Mouse (Mus musculus): ENCODE measurements at regions not wholly inside any gene's neighbourhood (a gene's known extent, or its start where the extent isn't known, plus 50 kb on each side); places are given as distances from the start of the nearest gene placed in this dataset.

GRCm38 (mm10) chr14:98937933-98938332 lies 56.2 kb downstream of the Rpl36a-ps1 start:
- H3K27ac ChIP-seq (ENCODE audit: low read length), result no peak overlapping the region
- ATAC-seq (ENCODE audit: insufficient number of reproducible peaks, insufficient read depth, low FRiP score, low read depth), result no peak

GRCm38 (mm10) chr14:98937373-98937772 lies 56.7 kb downstream of the Rpl36a-ps1 start:
- 86% methylated on average over 2 of the region's 2 CpGs for WGBS
- no peaks in the 10 kb centered on the region for H3K27me3 ChIP-seq (ENCODE audit: control insufficient read depth, insufficient read depth, low read length)
- no peak overlapping the region for H3K4me2 ChIP-seq (replicated peaks; ENCODE audit: low read depth, low read length)
- no peak overlapping the region for H3K9ac ChIP-seq (replicated peaks; ENCODE audit: low read depth, low read length)
- no peaks in the 10 kb centered on the region for H3K4me1 ChIP-seq (ENCODE audit: control insufficient read depth, insufficient read depth, low read length)
- no peaks in the 10 kb centered on the region for H3K36me3 ChIP-seq (ENCODE audit: control insufficient read depth, insufficient read depth, low read length)
- ATAC-seq (ENCODE audit: insufficient number of reproducible peaks, insufficient read depth, low FRiP score, low read depth), result no peak
- H3K27ac ChIP-seq (ENCODE audit: low read length), result no peak overlapping the region
- H3K4me3 ChIP-seq (ENCODE audit: low read depth, low read length), result no peak overlapping the region
- no peaks in the 10 kb centered on the region for H3K9me3 ChIP-seq (ENCODE audit: control insufficient read depth, low read depth, low read length)

More at GRCm38 (mm10) chr14:98937933-98938332, 56.2 kb downstream of the Rpl36a-ps1 start:
- no peak overlapping the region for H3K4me3 ChIP-seq (ENCODE audit: low read depth, low read length)
- H3K27me3 ChIP-seq (ENCODE audit: control insufficient read depth, insufficient read depth, low read length), result no peaks in the 10 kb centered on the region
- no peaks in the 10 kb centered on the region for H3K4me1 ChIP-seq (ENCODE audit: control insufficient read depth, insufficient read depth, low read length)
- H3K4me2 ChIP-seq (replicated peaks; ENCODE audit: low read depth, low read length), result no peak overlapping the region
- no peak overlapping the region for H3K9ac ChIP-seq (replicated peaks; ENCODE audit: low read depth, low read length)
- H3K36me3 ChIP-seq (ENCODE audit: control insufficient read depth, insufficient read depth, low read length), result no peaks in the 10 kb centered on the region
- H3K9me3 ChIP-seq (ENCODE audit: control insufficient read depth, low read depth, low read length), result no peaks in the 10 kb centered on the region
- 82% methylated on average over 1 of the region's 1 CpGs for WGBS

GRCm38 (mm10) chr14:98933371-98933916 lies 60.7 kb downstream of the Rpl36a-ps1 start:
- Histone ChIP-seq H3K9me3 (ENCODE audit: control insufficient read depth, low read depth, low read length) (no peaks in the 10 kb centered on the region), H3K4me2 (replicated peaks; ENCODE audit: low read depth, low read length) (no peak overlapping the region), H3K4me3 (ENCODE audit: low read depth, low read length) (no peak overlapping the region), H3K27ac (ENCODE audit: low read length) (no peak overlapping the region), H3K27me3 (ENCODE audit: control insufficient read depth, insufficient read depth, low read length) (no peaks in the 10 kb centered on the region), H3K36me3 (ENCODE audit: control insufficient read depth, insufficient read depth, low read length) (no peaks in the 10 kb centered on the region), H3K4me1 (ENCODE audit: control insufficient read depth, insufficient read depth, low read length) (no peaks in the 10 kb centered on the region), H3K9ac (replicated peaks; ENCODE audit: low read depth, low read length) (no peak overlapping the region)
- ATAC-seq (ENCODE audit: insufficient number of reproducible peaks, insufficient read depth, low FRiP score, low read depth), result no peak
- 9% methylated on average over 3 of the region's 3 CpGs for WGBS

- Histone ChIP-seq H3K27me3 (ENCODE audit: control insufficient read depth, insufficient read depth, low read length) (no peaks in the 10 kb centered on the region), H3K4me1 (ENCODE audit: control insufficient read depth, insufficient read depth, low read length) (no peaks in the 10 kb centered on the region), H3K4me2 (replicated peaks; ENCODE audit: low read depth, low read length) (no peak overlapping the region), H3K9ac (replicated peaks; ENCODE audit: low read depth, low read length) (no peak overlapping the region), H3K9me3 (ENCODE audit: control insufficient read depth, low read depth, low read length) (no peaks in the 10 kb centered on the region), H3K36me3 (ENCODE audit: control insufficient read depth, insufficient read depth, low read length) (no peaks in the 10 kb centered on the region), H3K27ac (ENCODE audit: low read length) (no peak overlapping the region), H3K4me3 (ENCODE audit: low read depth, low read length) (no peak overlapping the region)
- WGBS, result 90% methylated on average over 2 of the region's 2 CpGs
- ATAC-seq (ENCODE audit: insufficient number of reproducible peaks, insufficient read depth, low FRiP score, low read depth), result no peak
Observed at GRCm38 (mm10) chr14:98929276-98929675, 64.8 kb downstream of the Rpl36a-ps1 start.

- H3K4me1 ChIP-seq (ENCODE audit: control insufficient read depth, insufficient read depth, low read length), result no peaks in the 10 kb centered on the region
- ATAC-seq (ENCODE audit: insufficient number of reproducible peaks, insufficient read depth, low FRiP score, low read depth), result no peak
- no peak overlapping the region for H3K4me2 ChIP-seq (replicated peaks; ENCODE audit: low read depth, low read length)
- no peak overlapping the region for H3K9ac ChIP-seq (replicated peaks; ENCODE audit: low read depth, low read length)
- 83% methylated on average over 5 of the region's 5 CpGs for WGBS
- no peak overlapping the region for H3K4me3 ChIP-seq (ENCODE audit: low read depth, low read length)
- no peaks in the 10 kb centered on the region for H3K9me3 ChIP-seq (ENCODE audit: control insufficient read depth, low read depth, low read length)
- H3K36me3 ChIP-seq (ENCODE audit: control insufficient read depth, insufficient read depth, low read length), result no peaks in the 10 kb centered on the region
- no peaks in the 10 kb centered on the region for H3K27me3 ChIP-seq (ENCODE audit: control insufficient read depth, insufficient read depth, low read length)
- H3K27ac ChIP-seq (ENCODE audit: low read length), result no peak overlapping the region
Observed at GRCm38 (mm10) chr14:98908234-98908633, 85.9 kb downstream of the Rpl36a-ps1 start.

GRCm38 (mm10) chr14:98898876-98899275 lies 95.2 kb downstream of the Rpl36a-ps1 start:
- Histone ChIP-seq H3K9me3 (ENCODE audit: control insufficient read depth, low read depth, low read length) (no peaks in the 10 kb centered on the region), H3K27ac (ENCODE audit: low read length) (no peak overlapping the region), H3K4me2 (replicated peaks; ENCODE audit: low read depth, low read length) (no peak overlapping the region), H3K36me3 (ENCODE audit: control insufficient read depth, insufficient read depth, low read length) (no peaks in the 10 kb centered on the region), H3K27me3 (ENCODE audit: control insufficient read depth, insufficient read depth, low read length) (no peaks in the 10 kb centered on the region), H3K4me3 (ENCODE audit: low read depth, low read length) (no peak overlapping the region), H3K9ac (replicated peaks; ENCODE audit: low read depth, low read length) (no peak overlapping the region), H3K4me1 (ENCODE audit: control insufficient read depth, insufficient read depth, low read length) (no peaks in the 10 kb centered on the region)
- WGBS, result 43% methylated on average over 4 of the region's 4 CpGs
- ATAC-seq (ENCODE audit: insufficient number of reproducible peaks, insufficient read depth, low FRiP score, low read depth), result no peak

GRCm38 (mm10) chr14:98897390-98897789 lies 96.7 kb downstream of the Rpl36a-ps1 start:
- Histone ChIP-seq H3K9ac (replicated peaks; ENCODE audit: low read depth, low read length) (no peak overlapping the region), H3K4me1 (ENCODE audit: control insufficient read depth, insufficient read depth, low read length) (no peaks in the 10 kb centered on the region), H3K9me3 (ENCODE audit: control insufficient read depth, low read depth, low read length) (no peaks in the 10 kb centered on the region), H3K27me3 (ENCODE audit: control insufficient read depth, insufficient read depth, low read length) (no peaks in the 10 kb centered on the region), H3K36me3 (ENCODE audit: control insufficient read depth, insufficient read depth, low read length) (no peaks in the 10 kb centered on the region), H3K4me3 (ENCODE audit: low read depth, low read length) (no peak overlapping the region), H3K4me2 (replicated peaks; ENCODE audit: low read depth, low read length) (no peak overlapping the region), H3K27ac (ENCODE audit: low read length) (no peak overlapping the region)
- 88% methylated on average over 1 of the region's 1 CpGs for WGBS
- ATAC-seq (ENCODE audit: insufficient number of reproducible peaks, insufficient read depth, low FRiP score, low read depth), result no peak

GRCm38 (mm10) chr14:98895933-98896332 lies 98.2 kb downstream of the Rpl36a-ps1 start:
- no peaks in the 10 kb centered on the region for H3K4me1 ChIP-seq (ENCODE audit: control insufficient read depth, insufficient read depth, low read length)
- ATAC-seq (ENCODE audit: insufficient number of reproducible peaks, insufficient read depth, low FRiP score, low read depth), result no peak
- no peak overlapping the region for H3K27ac ChIP-seq (ENCODE audit: low read length)
- H3K36me3 ChIP-seq (ENCODE audit: control insufficient read depth, insufficient read depth, low read length), result no peaks in the 10 kb centered on the region
- no peaks in the 10 kb centered on the region for H3K9me3 ChIP-seq (ENCODE audit: control insufficient read depth, low read depth, low read length)
- no peak overlapping the region for H3K4me3 ChIP-seq (ENCODE audit: low read depth, low read length)
- WGBS, result 85% methylated on average over 1 of the region's 1 CpGs
- H3K4me2 ChIP-seq (replicated peaks; ENCODE audit: low read depth, low read length), result no peak overlapping the region
- H3K9ac ChIP-seq (replicated peaks; ENCODE audit: low read depth, low read length), result no peak overlapping the region
- no peaks in the 10 kb centered on the region for H3K27me3 ChIP-seq (ENCODE audit: control insufficient read depth, insufficient read depth, low read length)

GRCm38 (mm10) chr14:98892670-98893069 lies 101.4 kb downstream of the Rpl36a-ps1 start:
- 83% methylated on average over 3 of the region's 3 CpGs for WGBS
- H3K4me1 ChIP-seq (ENCODE audit: control insufficient read depth, insufficient read depth, low read length), result no peaks in the 10 kb centered on the region
- no peak for ATAC-seq (ENCODE audit: insufficient number of reproducible peaks, insufficient read depth, low FRiP score, low read depth)
- no peak overlapping the region for H3K9ac ChIP-seq (replicated peaks; ENCODE audit: low read depth, low read length)
- H3K36me3 ChIP-seq (ENCODE audit: control insufficient read depth, insufficient read depth, low read length), result no peaks in the 10 kb centered on the region
- no peaks in the 10 kb centered on the region for H3K9me3 ChIP-seq (ENCODE audit: control insufficient read depth, low read depth, low read length)
- no peak overlapping the region for H3K27ac ChIP-seq (ENCODE audit: low read length)
- H3K27me3 ChIP-seq (ENCODE audit: control insufficient read depth, insufficient read depth, low read length), result no peaks in the 10 kb centered on the region
- no peak overlapping the region for H3K4me2 ChIP-seq (replicated peaks; ENCODE audit: low read depth, low read length)
- no peak overlapping the region for H3K4me3 ChIP-seq (ENCODE audit: low read depth, low read length)

All from stomach, embryonic 14.5 days (tissue).